Mouse (Mus musculus) kidney, adult 2 months (tissue): ENCODE measurements around the gene Pla2g5.

ENCODE experiments used
- CTCF ChIP-seq: fragments of 200-500 bp; conservative IDR thresholded peaks from 2 replicates; pipeline ENCODE4 v1.5.1; 2011; ENCODE audit warnings: low read depth, mild to moderate bottlenecking, control low read depth, low read length, moderate library complexity, mixed read lengths; ENCODE audit not compliant: insufficient read depth, insufficient read length
- POLR2A ChIP-seq: fragments of 200-500 bp; IDR thresholded peaks from one replicate; pipeline ENCODE4 v1.6.1; 2011; ENCODE audit warnings: low read depth, low read length, control low read depth

DNA sequence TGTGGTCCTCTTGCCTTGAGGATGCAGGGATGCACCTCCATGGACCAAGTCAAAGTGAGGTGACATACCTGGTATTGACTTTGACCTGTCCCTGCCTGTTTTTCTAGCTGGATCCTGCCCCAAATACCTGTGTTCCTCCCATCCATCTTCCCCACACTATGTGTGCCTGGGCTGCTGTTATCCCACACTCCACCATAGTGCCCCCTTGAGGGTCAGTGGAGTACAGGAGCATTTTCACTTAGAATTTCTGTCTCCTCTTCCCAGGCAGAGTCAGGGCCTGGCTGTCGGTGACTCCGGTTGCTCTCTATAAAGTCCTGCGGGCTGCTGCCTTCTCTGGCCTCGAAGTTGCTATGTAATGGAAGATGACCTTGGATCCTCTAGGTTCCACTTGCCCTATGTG is 77.6 kb downstream of the Pla2g5 start:
- TF ChIP-seq CTCF (peak; percentile 24; the same call in 1 of the 2 replicates), POLR2A (no peak)
